Mouse (Mus musculus) thymus, postnatal 25 days (tissue): ENCODE measurements around the gene Nadsyn1.

Experiments used
- DNase-seq: peaks from one replicate; pipeline ENCODE4 v3.0.0; 2022

The Nadsyn1 gene

GRCm38 (mm10) chr7:143822375-143823265 is at the start of gene Nadsyn1, which contains the start of gene Dhcr7:
Gene Nadsyn1 (minus strand): TSS chr7:143822849.
Gene Dhcr7 (plus strand): TSS chr7:143823145.
- DNase-seq = peak; percentile 99

- DNase-seq = no peak
Measured at GRCm38 (mm10) chr7:143868874-143869273, 46.2 kb upstream of the Nadsyn1 start.

GRCm38 (mm10) chr7:143866538-143866937 is 43.9 kb upstream of the Nadsyn1 start, which contains the start of gene Gm498:
Gene Gm498 (plus strand): TSS chr7:143866838.
- DNase-seq = no peak

GRCm38 (mm10) chr7:143848768-143849482 is 26.3 kb upstream of the Nadsyn1 start:
- DNase-seq = no peak

- no peak for DNase-seq
Measured at GRCm38 (mm10) chr7:143848127-143848767, 25.6 kb upstream of the Nadsyn1 start.

GRCm38 (mm10) chr7:143841301-143841700 is 18.7 kb upstream of the Nadsyn1 start:
- DNase-seq = no peak

GRCm38 (mm10) chr7:143840121-143840520 is 17.5 kb upstream of the Nadsyn1 start:
- DNase-seq = no peak

- peak; percentile 48 for DNase-seq
Measured at GRCm38 (mm10) chr7:143837705-143838358, 15.2 kb upstream of the Nadsyn1 start.

GRCm38 (mm10) chr7:143834972-143835371 is 12.3 kb upstream of the Nadsyn1 start:
- DNase-seq = no peak

GRCm38 (mm10) chr7:143834316-143834715 is 11.7 kb upstream of the Nadsyn1 start:
- DNase-seq = no peak

GRCm38 (mm10) chr7:143833581-143834190 is 11.0 kb upstream of the Nadsyn1 start:
- no peak for DNase-seq

- DNase-seq = no peak
Measured at GRCm38 (mm10) chr7:143832611-143833010, 10.0 kb upstream of the Nadsyn1 start.

- no peak for DNase-seq
Measured at GRCm38 (mm10) chr7:143832196-143832595, 9.5 kb upstream of the Nadsyn1 start.

GRCm38 (mm10) chr7:143830399-143830798 is 7.8 kb upstream of the Nadsyn1 start:
- DNase-seq = no peak

GRCm38 (mm10) chr7:143829504-143830331 is 7.1 kb upstream of the Nadsyn1 start:
- peak; percentile 95 for DNase-seq

GRCm38 (mm10) chr7:143826985-143827384 is 4.3 kb upstream of the Nadsyn1 start:
- DNase-seq = no peak

GRCm38 (mm10) chr7:143823266-143823605 is 587 bp upstream of the Nadsyn1 start:
- no peak for DNase-seq

GRCm38 (mm10) chr7:143821241-143821640 is 1.4 kb downstream of the Nadsyn1 start:
- no peak for DNase-seq

GRCm38 (mm10) chr7:143819201-143819600 is 3.4 kb downstream of the Nadsyn1 start:
- DNase-seq = no peak

- peak; percentile 62 for DNase-seq
Measured at GRCm38 (mm10) chr7:143808909-143809308, 13.7 kb downstream of the Nadsyn1 start.

GRCm38 (mm10) chr7:143805199-143805624 is 17.4 kb downstream of the Nadsyn1 start:
- no peak for DNase-seq
